Mouse (Mus musculus): ENCODE results near the gene S100z. TPM values are rescaled to one million over a fixed set of nuclear protein-coding genes. Genes with fewer than 3 reads are reported as not detected.

S100z gene
- polyA plus RNA-seq (2012), result not detected in 2 replicates

DNA sequence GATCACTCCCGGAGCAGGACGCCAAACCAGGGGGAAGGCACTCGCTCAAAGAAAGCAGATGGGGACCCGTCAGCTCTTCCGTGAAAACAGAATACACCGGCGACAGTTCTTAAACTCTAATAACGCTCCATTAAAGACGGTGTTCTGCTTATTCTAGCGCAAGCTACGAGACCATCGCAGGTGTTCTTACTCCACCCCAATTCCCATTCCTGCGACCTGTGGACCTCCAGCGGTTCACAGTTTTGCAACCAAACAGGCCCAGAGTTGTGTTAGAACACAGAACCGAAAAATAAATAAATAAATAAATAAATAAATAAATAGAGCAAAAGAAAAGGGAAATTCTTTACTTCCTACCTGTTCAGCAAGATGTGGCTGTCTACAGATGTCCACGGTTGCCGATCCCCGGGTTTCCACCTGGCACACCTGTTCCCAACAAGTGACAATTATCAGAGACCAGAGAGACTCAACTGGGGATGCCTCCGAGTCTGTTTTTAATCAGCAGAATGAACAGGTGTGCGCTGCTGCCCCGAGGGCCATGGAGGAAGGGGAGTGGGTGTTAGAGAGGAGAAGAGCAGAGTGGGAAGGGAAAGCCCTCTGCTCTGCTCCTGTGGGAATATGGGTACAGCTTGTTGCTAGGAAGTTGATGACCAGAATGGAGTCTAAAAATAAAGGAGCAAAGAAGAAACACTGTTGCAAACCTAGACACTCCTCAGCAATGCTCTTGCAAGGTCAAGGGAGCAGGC lies at the start of gene S100z:
Gene S100z, minus strand, starts transcription at position 51 of the 743 bp plus-strand sequence.

DNA sequence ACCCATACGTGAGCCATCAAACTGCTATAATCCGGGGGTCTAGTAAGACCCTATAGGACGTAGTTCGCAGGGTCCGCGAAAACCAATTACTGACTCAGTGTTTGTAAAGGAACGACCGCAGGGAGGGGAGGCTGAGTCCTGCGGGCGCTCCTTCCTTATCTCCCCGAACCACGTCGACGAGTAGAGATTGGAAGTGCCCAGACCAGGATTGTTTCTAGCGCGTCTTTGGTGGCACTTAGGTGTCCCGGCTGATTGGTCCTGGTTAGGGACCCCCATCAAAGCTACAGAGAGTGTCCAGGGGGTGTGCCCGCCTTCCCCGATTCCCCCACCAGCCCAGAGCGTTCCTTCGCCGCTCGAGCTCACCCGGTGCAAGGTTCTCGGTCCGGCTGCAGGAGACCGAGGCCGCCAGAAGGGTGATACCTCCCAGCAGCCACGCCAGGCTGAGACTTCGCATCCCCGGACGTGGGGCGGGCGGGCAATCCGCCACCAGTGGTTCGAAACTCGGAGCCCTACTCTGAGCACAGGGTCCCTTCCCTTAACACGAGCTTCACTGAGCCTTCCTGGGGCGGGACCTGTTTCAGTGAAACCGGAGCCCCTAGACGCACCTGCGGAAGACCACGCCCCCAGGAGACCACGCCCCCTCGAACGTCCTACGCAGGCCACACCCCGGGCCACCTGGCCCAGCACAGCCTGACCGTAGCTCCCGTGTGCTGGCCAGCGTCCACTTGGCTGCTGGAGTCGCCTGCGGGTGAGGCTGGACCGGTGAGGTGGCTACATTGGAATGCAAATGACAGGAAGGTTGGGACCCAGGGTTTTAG lies 46.4 kb upstream of the S100z start, which contains the start of gene F2rl1:
Gene F2rl1, minus strand, starts transcription at position 554 of the 818 bp plus-strand sequence.

DNA sequence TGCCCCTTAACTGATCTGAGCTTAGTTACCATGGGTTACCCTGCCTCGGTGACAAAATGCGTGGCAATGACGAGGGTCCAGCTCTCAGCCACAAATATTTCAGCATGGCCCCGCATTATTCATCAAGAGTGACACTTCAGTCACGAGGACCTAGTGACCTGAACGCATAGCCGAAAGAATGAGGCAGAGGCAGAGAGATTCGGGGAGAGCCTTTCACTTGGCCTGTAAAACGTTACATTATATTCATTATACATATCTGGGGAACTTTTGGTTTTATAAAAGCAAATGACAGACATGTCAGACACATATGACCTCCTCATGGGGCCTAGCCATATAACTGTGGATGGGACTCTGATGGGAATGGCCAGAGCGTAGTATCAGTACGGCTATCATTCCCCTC lies 33.7 kb downstream of the S100z start, which contains the start of gene Crhbp:
Gene Crhbp, minus strand, starts transcription at position 101 of the 400 bp plus-strand sequence.

Other genes starting within 250 kb of the S100z start
- 0.04 TPM in 1 of 2 replicates, not detected in the other for gene Pde8b, start 228.4 kb downstream of the S100z start, polyA plus RNA-seq (2012)
- gene Zbed3, start 155.1 kb downstream of the S100z start, polyA plus RNA-seq (2012), result 39.9 and 48.2 TPM in 2 replicates
- 17.7 and 20.2 TPM in 2 replicates for gene Aggf1, start 103.4 kb downstream of the S100z start, polyA plus RNA-seq (2012)
- gene Crhbp, start 33.8 kb downstream of the S100z start, polyA plus RNA-seq (2012), result not detected in 2 replicates
- gene F2rl1, start 46.5 kb upstream of the S100z start, polyA plus RNA-seq (2012), result 0.04 and 0.18 TPM in 2 replicates
- gene F2r, start 139.8 kb upstream of the S100z start, polyA plus RNA-seq (2012), result 44.4 and 70.8 TPM in 2 replicates
- gene F2rl2, start 218.1 kb upstream of the S100z start, polyA plus RNA-seq (2012), result 0.24 and 0.48 TPM in 2 replicates

Data from megakaryocyte-erythroid progenitor cell, adult 5 weeks (primary cell).